Mouse (Mus musculus) bone marrow macrophage, adult 2 months (primary cell): ENCODE measurements around the gene Luc7l3.

Experiments used
- CTCF ChIP-seq: IDR thresholded peaks from 2 replicates; pipeline ENCODE4 v1.5.1; 2012; ENCODE audit warnings: low read depth, mild to moderate bottlenecking, low read length, moderate library complexity
- POLR2A ChIP-seq: IDR thresholded peaks from 2 replicates; pipeline ENCODE4 v1.6.1; 2012; ENCODE audit warnings: mild to moderate bottlenecking, low read depth, low read length, borderline replicate concordance

- TF ChIP-seq POLR2A = no peak
- no peak for TF ChIP-seq CTCF
Observed at GRCm38 (mm10) chr11:94290062-94290740, 31.6 kb downstream of the Luc7l3 start.
